Mouse (Mus musculus) forelimb bud, embryonic 11.5 days (tissue): ENCODE measurements around the gene Med6.
A peak's percentile ranks its signal among the peaks of the same experiment; 100 is the strongest.

Source experiments
- DNase-seq: peaks from one replicate; pipeline ENCODE4 v3.0.0-alpha.2; 2012; ENCODE audit warnings: low read depth, low spot score

Med6 gene

GRCm38 (mm10) chr12:81594902-81595671 is at the start of gene Med6:
TSS of gene Med6 (minus strand) at chr12:81595008.
- peak; percentile 97 for DNase-seq

GRCm38 (mm10) chr12:81642361-81643082 is 47.7 kb upstream of the Med6 start:
- DNase-seq, result no peak

GRCm38 (mm10) chr12:81640656-81641055 is 45.8 kb upstream of the Med6 start:
- no peak for DNase-seq

GRCm38 (mm10) chr12:81633246-81633645 is 38.4 kb upstream of the Med6 start:
- DNase-seq, result no peak

- DNase-seq, result no peak
Measured at GRCm38 (mm10) chr12:81631661-81632401, 37.0 kb upstream of the Med6 start.

GRCm38 (mm10) chr12:81630915-81631660 is 36.3 kb upstream of the Med6 start, which contains the start of gene Ttc9:
TSS of gene Ttc9 (plus strand) at chr12:81631249.
- DNase-seq, result peak; percentile 9

GRCm38 (mm10) chr12:81630520-81630914 is 35.7 kb upstream of the Med6 start:
- peak; percentile 19 for DNase-seq

GRCm38 (mm10) chr12:81628091-81628490 is 33.3 kb upstream of the Med6 start:
- DNase-seq, result no peak

- no peak for DNase-seq
Measured at GRCm38 (mm10) chr12:81627426-81627825, 32.6 kb upstream of the Med6 start.

- DNase-seq, result no peak
Measured at GRCm38 (mm10) chr12:81626226-81626861, 31.5 kb upstream of the Med6 start.

GRCm38 (mm10) chr12:81623377-81623776 is 28.6 kb upstream of the Med6 start:
- no peak for DNase-seq

GRCm38 (mm10) chr12:81619302-81619701 is 24.5 kb upstream of the Med6 start:
- DNase-seq, result peak; percentile 81

GRCm38 (mm10) chr12:81616980-81617379 is 22.2 kb upstream of the Med6 start:
- DNase-seq, result no peak

- DNase-seq, result no peak
Measured at GRCm38 (mm10) chr12:81615807-81616206, 21.0 kb upstream of the Med6 start.

GRCm38 (mm10) chr12:81609445-81609844 is 14.6 kb upstream of the Med6 start:
- no peak for DNase-seq

GRCm38 (mm10) chr12:81604995-81605784 is 10.4 kb upstream of the Med6 start:
- no peak for DNase-seq

GRCm38 (mm10) chr12:81596547-81597262 is 1.9 kb upstream of the Med6 start:
- DNase-seq, result no peak

- no peak for DNase-seq
Measured at GRCm38 (mm10) chr12:81568374-81568773, 26.4 kb downstream of the Med6 start, which contains the start of gene Adam21. TSS of gene Adam21 (minus strand) at chr12:81568474.

GRCm38 (mm10) chr12:81567931-81568330 is 26.9 kb downstream of the Med6 start:
- no peak for DNase-seq
